Mouse (Mus musculus) left cerebral cortex, postnatal 10 days (tissue): Measurements from ENCODE around the gene Defb35. TPM values are rescaled to one million over a fixed set of nuclear protein-coding genes. Genes with fewer than 3 reads are reported as not detected.
"Not testable (repeated sequence)": the region's sequence is repeated elsewhere in the genome, so short reads cannot be mapped to it uniquely, and the experiment has no call there.

Source experiments
- DNase-seq, 2 experiments: peaks; one replicate each; pipeline ENCODE4 v3.0.0; 2021 to 2022; ENCODE audit warnings: low spot score in 2 of 2, mixed read lengths in 1 of 2; ENCODE audit errors: extremely low spot score in 1 of 2
- intact Hi-C: fragments of 180-260 bp; cut with DNase I; formaldehyde crosslinking; loops from one replicate; pipeline ENCODE4 v1.15.1; 2025
- total RNA-seq, 2 experiments: library from RNA; stranded (reverse); gene quantifications; 2 replicates each; pipeline ENCODE4 v1.2.3; 2021

Gene Defb35
- total RNA-seq = not detected

- intact Hi-C loops = not testable (repeated sequence)
Observed at GRCm38 (mm10) chr8:21938052-21938451, at the start of gene Defb35. Defb35 (plus strand) TSS chr8:21938352.

GRCm38 (mm10) chr8:21906290-21906689, 31.9 kb upstream of the Defb35 start, which contains the start of gene Defb11:
Defb11 (minus strand) TSS chr8:21906412.
- DNase-seq, intact Hi-C loops: not testable (repeated sequence)

More at GRCm38 (mm10) chr8:21938052-21938451, at the start of gene Defb35:
- not testable (repeated sequence) for DNase-seq

- DNase-seq = no peak
- intact Hi-C loops = no loop called here
Observed at GRCm38 (mm10) chr8:21911931-21912330, 26.2 kb upstream of the Defb35 start.

- intact Hi-C loops = no loop called here
- no peak for DNase-seq
Observed at GRCm38 (mm10) chr8:21912554-21912953, 25.6 kb upstream of the Defb35 start.

- no peak for DNase-seq
- intact Hi-C loops = no loop called here
Observed at GRCm38 (mm10) chr8:21915625-21916024, 22.5 kb upstream of the Defb35 start.

GRCm38 (mm10) chr8:21930754-21931153, 7.4 kb upstream of the Defb35 start:
- intact Hi-C loops, DNase-seq: not testable (repeated sequence)

- intact Hi-C loops = no loop called here
- no peak for DNase-seq
Observed at GRCm38 (mm10) chr8:21932610-21933009, 5.5 kb upstream of the Defb35 start, which contains the start of gene Defb15. Defb15 (minus strand) TSS chr8:21932710.

GRCm38 (mm10) chr8:21946462-21946861, 8.3 kb downstream of the Defb35 start, which contains the start of gene Defb13:
Defb13 (plus strand) TSS chr8:21946762.
- intact Hi-C loops = no loop called here
- no peak for DNase-seq

GRCm38 (mm10) chr8:21947311-21948017, 9.3 kb downstream of the Defb35 start:
- DNase-seq = no peak
- intact Hi-C loops = no loop called here

GRCm38 (mm10) chr8:21955321-21955720, 17.2 kb downstream of the Defb35 start:
- peak; percentile 31 to 54 for DNase-seq
- intact Hi-C loops = loop anchor here (5.0 kb wide), 1 partner anchor 198 kb away; no protein-coding TSS in a partner anchor

GRCm38 (mm10) chr8:21956336-21956735, 18.2 kb downstream of the Defb35 start:
- no peak for DNase-seq
- intact Hi-C loops = loop anchor here (5.0 kb wide), 1 partner anchor 199 kb away; no protein-coding TSS in a partner anchor

- DNase-seq = no peak
- intact Hi-C loops = loop anchor here (5.0 kb wide), 1 partner anchor 201 kb away; no protein-coding TSS in a partner anchor
Observed at GRCm38 (mm10) chr8:21958414-21958813, 20.3 kb downstream of the Defb35 start, which contains the start of gene Fam90a1a. Fam90a1a (plus strand) TSS chr8:21958714.

GRCm38 (mm10) chr8:21966646-21967045, 28.5 kb downstream of the Defb35 start:
- DNase-seq = no peak
- intact Hi-C loops = no loop called here

GRCm38 (mm10) chr8:21969475-21969874, 31.3 kb downstream of the Defb35 start, which contains the start of gene Ccdc70:
Ccdc70 (plus strand) TSS chr8:21969775.
- intact Hi-C loops = no loop called here
- DNase-seq = no peak

GRCm38 (mm10) chr8:21978193-21978592, 40.0 kb downstream of the Defb35 start:
- intact Hi-C loops = no loop called here
- peak in 1 of 2 experiments; percentile 51 for DNase-seq

- intact Hi-C loops = no loop called here
- DNase-seq = peak in 1 of 2 experiments; percentile 8
Observed at GRCm38 (mm10) chr8:21981664-21982337, 43.6 kb downstream of the Defb35 start.
